Mouse (Mus musculus) cerebellum, postnatal 25 days (tissue): ENCODE measurements around the gene Defb39.

Experiments
- DNase-seq, 2 experiments: peaks; one replicate each; pipeline ENCODE4 v3.0.0; 2021; ENCODE audit warnings: mixed read lengths in 2 of 2

The Defb39 gene

GRCm38 (mm10) chr8:19064710-19065109 lies at the start of gene Defb39:
Gene Defb39, minus strand, starts transcription at chr8:19064810.
- no peak for DNase-seq

- DNase-seq: no peak
These were observed 1.4 kb upstream of the Defb39 start for GRCm38 (mm10) chr8:19066013-19066412.

- DNase-seq: no peak
These were observed 1.7 kb downstream of the Defb39 start for GRCm38 (mm10) chr8:19062891-19063290.

GRCm38 (mm10) chr8:19045242-19045641 lies 19.4 kb downstream of the Defb39 start:
- DNase-seq: no peak

- no peak for DNase-seq
These were observed 38.1 kb downstream of the Defb39 start, which contains the start of gene Defb38 for GRCm38 (mm10) chr8:19026466-19026865. Gene Defb38, minus strand, starts transcription at chr8:19026566.
